Mouse (Mus musculus) liver, embryonic 14.5 days (tissue): ENCODE data around the gene Rap2a.

Experiments used
- CTCF ChIP-seq: IDR thresholded peaks from 2 replicates; pipeline ENCODE4 v1.5.1; 2016; ENCODE audit warnings: antibody characterized with exemption, low read depth, control low read depth
- EP300 ChIP-seq: IDR thresholded peaks from 2 replicates; pipeline ENCODE4 v1.6.1; 2016; ENCODE audit warnings: antibody characterized with exemption, low read depth

DNA sequence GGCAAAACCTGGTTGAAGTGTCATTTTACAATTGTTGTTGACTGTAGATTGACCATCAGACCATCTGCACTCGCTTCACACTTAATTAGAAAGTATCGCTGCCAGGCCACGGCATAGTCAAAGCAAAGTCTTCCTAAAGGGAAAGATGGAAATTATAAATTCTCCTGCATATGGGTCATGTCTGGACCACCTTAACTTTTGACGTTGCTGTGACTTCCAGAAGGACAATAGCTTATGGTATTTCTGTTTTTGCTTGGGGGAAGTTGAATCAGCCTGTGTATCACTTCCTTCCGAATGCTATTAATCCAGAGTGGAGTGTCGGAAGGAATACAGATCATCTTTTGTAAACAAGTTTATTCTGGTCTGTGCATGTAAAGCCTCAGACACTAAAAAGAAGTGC, 65.6 kb downstream of the Rap2a start:
- TF ChIP-seq CTCF, result no peak
- TF ChIP-seq EP300, result no peak
